Mouse (Mus musculus) embryo, embryonic 11.5 days (tissue): ENCODE measurements at regions not wholly inside any gene's neighbourhood (a gene's known extent, or its start where the extent isn't known, plus 50 kb on each side); places are given as distances from the start of the nearest gene placed in this dataset.

Source experiments
- DNase-seq: peaks from one replicate; pipeline ENCODE4 v3.0.0-alpha.2; 2012; ENCODE audit warnings: low read depth, low spot score

- DNase-seq, result no peak
Observed at GRCm38 (mm10) chr9:94589672-94590071, 51.8 kb upstream of the 1190002N15Rik start.

- DNase-seq, result no peak
Observed at GRCm38 (mm10) chr9:94604993-94605392, 64.7 kb upstream of the Slc9a9 start.

GRCm38 (mm10) chr9:94606422-94606821 is 63.3 kb upstream of the Slc9a9 start:
- DNase-seq, result peak; percentile 11

GRCm38 (mm10) chr9:94607011-94607749 is 62.5 kb upstream of the Slc9a9 start:
- no peak for DNase-seq

- no peak for DNase-seq
Observed at GRCm38 (mm10) chr9:94607750-94608106, 62.0 kb upstream of the Slc9a9 start.

GRCm38 (mm10) chr9:94610101-94610500 is 59.6 kb upstream of the Slc9a9 start:
- no peak for DNase-seq

- no peak for DNase-seq
Observed at GRCm38 (mm10) chr9:94610600-94611337, 58.9 kb upstream of the Slc9a9 start.

GRCm38 (mm10) chr9:94613891-94614671 is 55.6 kb upstream of the Slc9a9 start:
- DNase-seq, result peak; percentile 26

- DNase-seq, result no peak
Observed at GRCm38 (mm10) chr9:94615205-94615604, 54.5 kb upstream of the Slc9a9 start.

GRCm38 (mm10) chr9:94618079-94618786 is 51.5 kb upstream of the Slc9a9 start:
- DNase-seq, result no peak
